Comparison of ENCODE assay signal across 8 mouse cellular contexts in the genomic region with DNA sequence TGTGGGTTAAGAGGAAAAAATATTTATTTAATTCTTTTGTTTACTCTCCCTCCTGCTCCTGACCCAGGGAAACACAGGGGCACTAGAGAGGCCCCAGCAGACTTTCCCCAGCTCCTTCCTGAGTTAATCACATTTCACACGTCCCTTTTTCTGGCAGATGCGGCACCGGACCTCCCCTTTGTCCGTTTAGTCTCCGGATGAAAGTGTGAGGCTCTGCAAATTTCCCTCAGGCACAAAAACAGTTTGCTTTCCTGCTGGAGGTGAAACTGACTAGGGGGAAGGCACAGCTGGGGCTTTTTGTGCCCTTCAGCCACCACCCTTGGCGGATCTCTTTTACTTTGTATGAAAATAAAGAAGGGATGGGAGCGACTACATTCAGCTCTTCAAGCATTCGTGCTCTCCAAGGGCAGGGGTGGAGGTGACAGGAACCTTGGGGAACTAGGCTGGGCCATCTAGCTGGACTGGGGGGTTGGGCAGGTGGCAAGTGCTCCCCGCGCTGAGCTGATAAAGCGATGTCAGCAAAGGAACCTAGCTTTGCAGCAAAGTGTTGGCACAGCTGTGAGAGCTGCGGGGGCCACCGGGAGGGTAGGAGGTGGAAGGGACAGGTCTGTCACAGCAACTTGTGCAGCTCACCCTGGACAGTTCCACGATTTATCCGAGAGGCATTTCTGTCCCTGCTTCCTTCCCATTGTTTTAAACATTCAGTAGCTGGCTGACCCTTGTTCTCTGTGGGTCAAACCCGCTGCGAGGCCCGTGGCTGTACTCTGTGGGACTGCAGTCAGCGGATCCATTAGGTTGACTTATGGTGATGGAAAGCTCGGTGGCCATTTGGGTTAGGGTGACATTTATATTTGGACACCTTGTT.
DNase-seq lines count a peak whose midpoint lies in the region; ATAC-seq and TF ChIP-seq lines count a peak whose summit lies in the region.

No protein-coding gene starts in this region.

- peaks cover 4% of the 10 kb centered on the region for H3K4me1 ChIP-seq in liver, embryonic 11.5 days (replicated peaks; ENCODE audit: control insufficient read depth, insufficient read depth, low read length)
- no peaks in the 10 kb centered on the region for H3K4me1 ChIP-seq in liver, postnatal 0 days (ENCODE audit: insufficient read depth)
- peaks cover 26% of the 10 kb centered on the region for H3K4me1 ChIP-seq in embryonic facial prominence, embryonic 10.5 days
- H3K4me1 ChIP-seq in hindbrain, embryonic 13.5 days (replicated peaks), result peaks cover 33% of the 10 kb centered on the region
- H3K4me1 ChIP-seq in neural tube, embryonic 12.5 days, result peaks cover 24% of the 10 kb centered on the region

- H3K4me2 ChIP-seq in liver, embryonic 11.5 days, result peak overlapping the region; percentile 39
- H3K4me2 ChIP-seq in liver, postnatal 0 days (ENCODE audit: low read depth, low read length), result no peak overlapping the region
- H3K4me2 ChIP-seq in hindbrain, embryonic 13.5 days, result peak overlapping the region; percentile 34
- peak overlapping the region; percentile 51 for H3K4me2 ChIP-seq in neural tube, embryonic 12.5 days (replicated peaks)

- no peak for DNase-seq in liver, embryonic 11.5 days (ENCODE audit: low spot score)
- DNase-seq in liver, postnatal 0 days, result no peak
- DNase-seq in embryonic facial prominence, embryonic 10.5 days (ENCODE audit: low spot score), result peak; percentile 57
- DNase-seq in right cerebral cortex, postnatal 14 days, result no peak
- no peak for DNase-seq in left cerebral cortex, adult 2 months (ENCODE audit: extremely low spot score in 1 of 2, low spot score in 2 of 2)
- no peak for DNase-seq in frontal cortex, adult 2 months (ENCODE audit: extremely low spot score in 1 of 2, low spot score in 1 of 2)

- H3K9me3 ChIP-seq in liver, embryonic 11.5 days (ENCODE audit: control insufficient read depth, low read length), result no peaks in the 10 kb centered on the region
- H3K9me3 ChIP-seq in liver, postnatal 0 days (ENCODE audit: low read length), result no peaks in the 10 kb centered on the region
- no peaks in the 10 kb centered on the region for H3K9me3 ChIP-seq in embryonic facial prominence, embryonic 10.5 days
- no peaks in the 10 kb centered on the region for H3K9me3 ChIP-seq in hindbrain, embryonic 13.5 days
- H3K9me3 ChIP-seq in neural tube, embryonic 12.5 days, result no peaks in the 10 kb centered on the region

- no peak overlapping the region for H3K9ac ChIP-seq in liver, embryonic 11.5 days (ENCODE audit: low read depth, low read length)
- no peak overlapping the region for H3K9ac ChIP-seq in liver, postnatal 0 days (replicated peaks)
- peak overlapping the region; percentile 49 for H3K9ac ChIP-seq in hindbrain, embryonic 13.5 days
- peak overlapping the region; percentile 33; the same call in 1 of the 2 replicates for H3K9ac ChIP-seq in neural tube, embryonic 12.5 days

- H3K4me3 ChIP-seq in liver, embryonic 11.5 days (ENCODE audit: low read depth, low read length), result no peak overlapping the region
- no peak overlapping the region for H3K4me3 ChIP-seq in liver, postnatal 0 days (ENCODE audit: low read depth, low read length)
- peak overlapping the region; percentile 43 for H3K4me3 ChIP-seq in embryonic facial prominence, embryonic 10.5 days
- H3K4me3 ChIP-seq in hindbrain, embryonic 13.5 days, result no peak overlapping the region
- no peak overlapping the region for H3K4me3 ChIP-seq in neural tube, embryonic 12.5 days
- H3K4me3 ChIP-seq in left cerebral cortex, adult 2 months, result no peak overlapping the region

- WGBS in liver, embryonic 11.5 days, result 4% methylated on average over 20 of the region's 20 CpGs
- 5% methylated on average over 20 of the region's 20 CpGs for WGBS in liver, postnatal 0 days (ENCODE audit: insufficient replicate concordance)
- WGBS in embryonic facial prominence, embryonic 10.5 days, result under 1% methylated on average over 20 of the region's 20 CpGs
- WGBS in hindbrain, embryonic 13.5 days, result under 1% methylated on average over 20 of the region's 20 CpGs
- under 1% methylated on average over 20 of the region's 20 CpGs for WGBS in neural tube, embryonic 12.5 days

- no peak for TF ChIP-seq CTCF in liver, postnatal 0 days (IDR thresholded peaks at IDR 0.05; ENCODE audit: low read depth)
- TF ChIP-seq CTCF in left cerebral cortex, adult 2 months (IDR thresholded peaks at IDR 0.05), result no peak

- intact Hi-C loops in left cerebral cortex, adult 2 months (cut with DNase I), result no loop called here

- no peak overlapping the region for H3K27ac ChIP-seq in liver, embryonic 11.5 days (ENCODE audit: low read depth, low read length)
- H3K27ac ChIP-seq in liver, postnatal 0 days (ENCODE audit: low read depth), result no peak overlapping the region
- peak overlapping the region; percentile 77 for H3K27ac ChIP-seq in embryonic facial prominence, embryonic 10.5 days (replicated peaks)
- H3K27ac ChIP-seq in hindbrain, embryonic 13.5 days, result peak overlapping the region; percentile 77
- peak overlapping the region; percentile 71 for H3K27ac ChIP-seq in neural tube, embryonic 12.5 days
- no peak overlapping the region for H3K27ac ChIP-seq in left cerebral cortex, adult 2 months

- TF ChIP-seq EP300 in liver, postnatal 0 days (IDR thresholded peaks at IDR 0.05; ENCODE audit: low read depth), result no peak

- no peaks in the 10 kb centered on the region for H3K36me3 ChIP-seq in liver, embryonic 11.5 days (ENCODE audit: control insufficient read depth, insufficient read depth, low read length)
- H3K36me3 ChIP-seq in liver, postnatal 0 days (replicated peaks; ENCODE audit: insufficient read depth, low read length), result no peaks in the 10 kb centered on the region
- H3K36me3 ChIP-seq in embryonic facial prominence, embryonic 10.5 days (replicated peaks), result no peaks in the 10 kb centered on the region
- H3K36me3 ChIP-seq in hindbrain, embryonic 13.5 days, result no peaks in the 10 kb centered on the region
- no peaks in the 10 kb centered on the region for H3K36me3 ChIP-seq in neural tube, embryonic 12.5 days

- H3K27me3 ChIP-seq in liver, embryonic 11.5 days (replicated peaks; ENCODE audit: control insufficient read depth, insufficient read depth, low read length), result no peaks in the 10 kb centered on the region
- H3K27me3 ChIP-seq in liver, postnatal 0 days (ENCODE audit: insufficient read depth, low read length), result no peaks in the 10 kb centered on the region
- H3K27me3 ChIP-seq in embryonic facial prominence, embryonic 10.5 days (replicated peaks; ENCODE audit: low read depth, poor library complexity, severe bottlenecking), result peaks cover 24% of the 10 kb centered on the region
- H3K27me3 ChIP-seq in hindbrain, embryonic 13.5 days, result 0 out of 2 replicates have a peak, but pooled peaks cover 7% of the 10 kb centered on the region
- H3K27me3 ChIP-seq in neural tube, embryonic 12.5 days (replicated peaks), result no peaks in the 10 kb centered on the region; the same call in 1 of the 2 replicates

- peak; percentile 20; the same call in 1 of the 2 replicates for ATAC-seq in liver, embryonic 11.5 days (replicated peaks; ENCODE audit: low FRiP score)
- ATAC-seq in liver, postnatal 0 days, result no peak
- peak; percentile 64 for ATAC-seq in hindbrain, embryonic 13.5 days (ENCODE audit: low FRiP score)
- peak; percentile 79 for ATAC-seq in neural tube, embryonic 12.5 days (ENCODE audit: low FRiP score, low read depth)

Comparison
In these comparisons a context has a peak if more than half of its experiments do, and no peak if none do; other contexts are left out.
1. H3K27ac ChIP-seq: peak in embryonic facial prominence, embryonic 10.5 days (single experiment), hindbrain, embryonic 13.5 days (single experiment) and neural tube, embryonic 12.5 days (single experiment); none in liver, embryonic 11.5 days (single experiment), liver, postnatal 0 days (single experiment) and left cerebral cortex, adult 2 months (single experiment).
2. H3K9ac ChIP-seq: peak in hindbrain, embryonic 13.5 days (single experiment) and neural tube, embryonic 12.5 days (single experiment); none in liver, embryonic 11.5 days (single experiment) and liver, postnatal 0 days (single experiment).